Mouse (Mus musculus) myocyte (in vitro differentiated cells): Measurements from ENCODE around the gene Lmod1.

ENCODE experiments used
- MYOD1 ChIP-seq, 3 experiments: IDR thresholded peaks; one replicate each; pipeline ENCODE4 v1.6.1; 2011; ENCODE audit warnings: control low read depth in 2 of 3, low read depth in 2 of 3, mild to moderate bottlenecking in 2 of 3, moderate library complexity in 1 of 3; ENCODE audit not compliant: insufficient read length in 2 of 3, control insufficient read depth in 1 of 3
- POLR2A ChIP-seq: IDR thresholded peaks from one replicate; pipeline ENCODE4 v1.6.1; 2011; ENCODE audit warnings: low read depth, mild to moderate bottlenecking, control low read depth, moderate library complexity; ENCODE audit not compliant: insufficient read length
- POLR2AphosphoS2 ChIP-seq: IDR thresholded peaks from one replicate; pipeline ENCODE4 v1.6.1; 2011; ENCODE audit warnings: low read depth, control low read depth; ENCODE audit not compliant: insufficient read length
- TCF12 ChIP-seq: IDR thresholded peaks from one replicate; pipeline ENCODE4 v1.6.1; 2011; ENCODE audit warnings: mild to moderate bottlenecking, control low read depth; ENCODE audit not compliant: poor library complexity, insufficient read depth, severe bottlenecking
- USF1 ChIP-seq: IDR thresholded peaks from one replicate; pipeline ENCODE4 v1.6.1; 2011; ENCODE audit warnings: low read depth, mild to moderate bottlenecking, control low read depth, moderate library complexity

GRCm38 (mm10) chr1:135380071-135380991 is 55.7 kb downstream of the Lmod1 start:
- TF ChIP-seq POLR2AphosphoS2 (peak; percentile 48), MYOD1 (IDR thresholded peaks at IDR 0.05; ENCODE audit: control insufficient read depth in 1 of 3, insufficient read length in 2 of 3, low read depth in 2 of 3) (no peak), TCF12 (no peak), POLR2A (no peak), USF1 (no peak)
